In the genomic region with DNA sequence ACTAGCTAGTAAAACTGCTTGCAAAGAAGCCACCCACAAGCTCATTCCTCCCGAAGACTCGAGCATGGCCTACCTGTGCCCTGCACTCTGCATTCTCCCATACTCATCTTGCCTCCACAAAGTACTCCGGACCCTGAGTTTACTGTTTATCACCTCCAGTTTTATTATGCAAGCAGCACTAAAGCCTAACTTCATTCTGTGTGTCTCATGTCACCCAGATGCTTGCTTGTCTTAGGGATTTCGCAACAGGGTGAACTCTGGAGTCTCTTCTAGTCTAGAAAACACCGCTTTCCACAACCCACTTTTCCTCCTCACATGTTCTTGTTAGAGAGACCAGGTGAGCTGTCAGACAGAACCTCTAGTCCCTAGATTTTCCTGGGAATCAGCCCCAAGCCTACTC, we compare ENCODE assay signal across 19 mouse cellular contexts. TPM values are rescaled to one million over a fixed set of nuclear protein-coding genes. Genes with fewer than 3 reads are reported as not detected.
DNase-seq lines count a peak whose midpoint lies in the region; ATAC-seq and TF ChIP-seq lines count a peak whose summit lies in the region.
"Had no signal": no experiment of that assay in that cellular context is flagged by ENCODE, and none has a peak within 500 bp of the region (broad histone marks: within the 10 kb centered on the region; RNA-seq: fewer than 3 reads in every experiment).

No protein-coding gene starts in this region.

- TF ChIP-seq CTCF in kidney, adult 2 months (conservative IDR thresholded peaks at IDR 0.05; ENCODE audit: insufficient read depth, insufficient read length, low read depth, low read length) = no peak
- TF ChIP-seq CTCF in C2C12 (IDR thresholded peaks at IDR 0.05; ENCODE audit: control insufficient read depth, insufficient read depth, insufficient read length) = no peak
- TF ChIP-seq CTCF in intestine, postnatal 0 days (IDR thresholded peaks at IDR 0.05; ENCODE audit: low read depth) = no peak
- no peak for TF ChIP-seq CTCF in layer of hippocampus, adult 2 months (conservative IDR thresholded peaks at IDR 0.05)

- H3K4me1 ChIP-seq in heart, embryonic 12.5 days (replicated peaks) = no peaks in the 10 kb centered on the region
- no peaks in the 10 kb centered on the region for H3K4me1 ChIP-seq in kidney, adult 2 months (ENCODE audit: control insufficient read depth, insufficient read depth, low read length)
- H3K4me1 ChIP-seq in intestine, postnatal 0 days (replicated peaks; ENCODE audit: control insufficient read depth, insufficient read depth, low read length) = no peaks in the 10 kb centered on the region
- H3K4me1 ChIP-seq: embryonic facial prominence, embryonic 10.5 days; embryonic facial prominence, embryonic 12.5 days; forebrain, embryonic 13.5 days; forebrain, embryonic 15.5 days had no signal

- WGBS in heart, embryonic 12.5 days = 88% methylated on average over 5 of the region's 5 CpGs
- 75% methylated on average over 5 of the region's 5 CpGs for WGBS in kidney, adult 2 months
- 71% methylated on average over 5 of the region's 5 CpGs for WGBS in intestine, postnatal 0 days

- H3K27ac ChIP-seq in heart, embryonic 12.5 days (ENCODE audit: poor library complexity, severe bottlenecking) = no peak overlapping the region
- no peak overlapping the region for H3K27ac ChIP-seq in kidney, adult 2 months (ENCODE audit: insufficient read depth, low read depth, low read length)
- no peak overlapping the region for H3K27ac ChIP-seq in intestine, postnatal 0 days (ENCODE audit: low read depth, low read length)
- no peak overlapping the region for H3K27ac ChIP-seq in layer of hippocampus, adult 2 months
- H3K27ac ChIP-seq: embryonic facial prominence, embryonic 10.5 days; embryonic facial prominence, embryonic 12.5 days; forebrain, embryonic 13.5 days; forebrain, embryonic 15.5 days had no signal

- no peak overlapping the region for H3K4me3 ChIP-seq in heart, embryonic 12.5 days
- no peak overlapping the region for H3K4me3 ChIP-seq in kidney, adult 2 months (ENCODE audit: insufficient read depth, low read depth, low read length)
- no peak overlapping the region for H3K4me3 ChIP-seq in C2C12 (ENCODE audit: insufficient read depth, poor library complexity, severe bottlenecking)
- H3K4me3 ChIP-seq in intestine, postnatal 0 days (ENCODE audit: low read depth, low read length) = no peak overlapping the region
- H3K4me3 ChIP-seq in layer of hippocampus, adult 2 months = no peak overlapping the region
- H3K4me3 ChIP-seq: embryonic facial prominence, embryonic 10.5 days; embryonic facial prominence, embryonic 12.5 days; forebrain, embryonic 13.5 days; forebrain, embryonic 15.5 days had no signal

- H3K79me2 ChIP-seq in C2C12 (ENCODE audit: control insufficient read depth, insufficient read depth) = no peaks in the 10 kb centered on the region

- H3K36me3 ChIP-seq in heart, embryonic 12.5 days = peaks cover 22% of the 10 kb centered on the region
- peaks cover 2% of the 10 kb centered on the region; the same call in 1 of the 2 replicates for H3K36me3 ChIP-seq in kidney, adult 2 months (ENCODE audit: control insufficient read depth, insufficient read depth, low read length)
- peaks cover 3% of the 10 kb centered on the region for H3K36me3 ChIP-seq in C2C12 (ENCODE audit: control insufficient read depth, insufficient read depth)
- no peaks in the 10 kb centered on the region for H3K36me3 ChIP-seq in intestine, postnatal 0 days (ENCODE audit: control insufficient read depth, insufficient read depth)

- no peak for ATAC-seq in heart, embryonic 12.5 days (ENCODE audit: insufficient number of reproducible peaks, low FRiP score)
- ATAC-seq in intestine, postnatal 0 days = peak; percentile 54; the same call in 1 of the 2 replicates
- no peak for ATAC-seq in inflammation-experienced regulatory T-cells, adult 6 months
- ATAC-seq: forebrain, embryonic 13.5 days; forebrain, embryonic 15.5 days had no signal

- TF ChIP-seq POLR2A in kidney, adult 2 months (IDR thresholded peaks at IDR 0.05; ENCODE audit: low read depth, low read length) = no peak

- no peaks in the 10 kb centered on the region for H3K79me3 ChIP-seq in C2C12 (ENCODE audit: low read depth)

- H3K9ac ChIP-seq in heart, embryonic 12.5 days = no peak overlapping the region
- no peak overlapping the region for H3K9ac ChIP-seq in intestine, postnatal 0 days (ENCODE audit: low read depth, low read length)
- H3K9ac ChIP-seq: embryonic facial prominence, embryonic 12.5 days; forebrain, embryonic 13.5 days; forebrain, embryonic 15.5 days had no signal

- no peaks in the 10 kb centered on the region for H3K9me3 ChIP-seq in heart, embryonic 12.5 days (replicated peaks)
- H3K9me3 ChIP-seq in intestine, postnatal 0 days (ENCODE audit: control insufficient read depth) = no peaks in the 10 kb centered on the region
- H3K9me3 ChIP-seq: embryonic facial prominence, embryonic 10.5 days; embryonic facial prominence, embryonic 12.5 days; forebrain, embryonic 13.5 days; forebrain, embryonic 15.5 days had no signal

- peak; percentile 13 for DNase-seq in heart, adult 11 months
- DNase-seq in kidney, adult 2 months = peak; percentile 18
- DNase-seq in kidney, postnatal 14 days = no peak
- no peak for DNase-seq in layer of hippocampus, adult 2 months (ENCODE audit: low spot score in 2 of 2)
- DNase-seq: adrenal gland, adult 8-10 months; adrenal gland, postnatal 14 days; adrenal gland, postnatal 36 days; B cell, adult 2 months; cerebellum, adult 11-12 months; cerebellum, adult 2 months; cerebellum, adult 9-10 months had no signal

- H3ac ChIP-seq in C2C12 (ENCODE audit: control insufficient read depth, insufficient read length, low read depth) = no peak overlapping the region

- H3K27me3 ChIP-seq in heart, embryonic 12.5 days (replicated peaks) = no peaks in the 10 kb centered on the region
- H3K27me3 ChIP-seq in kidney, adult 2 months (replicated peaks; ENCODE audit: control insufficient read depth, insufficient read depth, low read length) = no peaks in the 10 kb centered on the region
- no peaks in the 10 kb centered on the region for H3K27me3 ChIP-seq in C2C12 (ENCODE audit: control insufficient read depth, insufficient read depth, insufficient read length)
- H3K27me3 ChIP-seq in intestine, postnatal 0 days (replicated peaks; ENCODE audit: control insufficient read depth, insufficient read depth, low read length) = no peaks in the 10 kb centered on the region
- H3K27me3 ChIP-seq: embryonic facial prominence, embryonic 12.5 days; forebrain, embryonic 13.5 days; forebrain, embryonic 15.5 days had no signal

- no peak overlapping the region for H3K4me2 ChIP-seq in heart, embryonic 12.5 days
- H3K4me2 ChIP-seq in intestine, postnatal 0 days (replicated peaks; ENCODE audit: low read depth) = no peak overlapping the region
- H3K4me2 ChIP-seq: embryonic facial prominence, embryonic 12.5 days; forebrain, embryonic 13.5 days; forebrain, embryonic 15.5 days had no signal

TF ChIP-seq in C2C12, 6 proteins besides CTCF, POLR2A, EP300 and RAD21:
- no peak for TF ChIP-seq MYOG (IDR thresholded peaks at IDR 0.05; ENCODE audit: control insufficient read depth, extremely low read depth, insufficient read length)
- TF ChIP-seq CEBPB (IDR thresholded peaks at IDR 0.05; ENCODE audit: low read depth) = peak; percentile 8

RNA-seq across cellular contexts. Expression of a gene that starts 26.5 kb away (rescaled TPM):
- polyA plus RNA-seq in heart, embryonic 12.5 days (2016; fragmentation: Nextera tagmentation; extraction: Ambion mirVana) = 24.7 and 25.4 TPM in 2 replicates
- polyA plus RNA-seq in kidney, adult 2 months (2012; rRNA removed) = 11.0 and 11.9 TPM in 2 replicates
- polyA plus RNA-seq in C2C12 (2012; fragmentation: generic; extraction: Trizol) = 12.2 TPM
- 14.7 and 15.5 TPM in 2 replicates for polyA plus RNA-seq in intestine, postnatal 0 days (2015; fragmentation: Nextera tagmentation; extraction: Ambion mirVana)
- 1 to 10 TPM in 1 of 3 experiments, under 1 TPM in 2; 0.38 to 1.1 (median 0.87) TPM for polyA plus RNA-seq in inflammation-experienced regulatory T-cells, adult 6 months (2017; shearing (Covaris generic))
- total RNA-seq in layer of hippocampus, adult 2 months (2021) = 10 to 100 TPM; 21.6 to 22.0 TPM

RNA-seq across cellular contexts. Expression of a gene that starts 33.5 kb away (rescaled TPM):
- 104 and 108 TPM in 2 replicates for polyA plus RNA-seq in heart, embryonic 12.5 days (2016; fragmentation: Nextera tagmentation; extraction: Ambion mirVana)
- polyA plus RNA-seq in kidney, adult 2 months (2012; rRNA removed) = 111 and 134 TPM in 2 replicates
- polyA plus RNA-seq in C2C12 (2012; fragmentation: generic; extraction: Trizol) = 60.0 TPM
- polyA plus RNA-seq in intestine, postnatal 0 days (2015; fragmentation: Nextera tagmentation; extraction: Ambion mirVana) = 59.5 and 61.3 TPM in 2 replicates
- 10 to 100 TPM; 16.2 to 20.1 (median 18.2) TPM for polyA plus RNA-seq in inflammation-experienced regulatory T-cells, adult 6 months (2017; shearing (Covaris generic))
- 100 to 1,000 TPM; 139 to 143 TPM for total RNA-seq in layer of hippocampus, adult 2 months (2021)

Comparison
In these comparisons a context has a peak if more than half of its experiments do, and no peak if none do; other contexts are left out.
1. DNase-seq: peak in heart, adult 11 months (single experiment) and kidney, adult 2 months (single experiment); none in kidney, postnatal 14 days (single experiment) and layer of hippocampus, adult 2 months (0 of 2).